Mouse (Mus musculus): ENCODE results near the gene Nkiras2. TPM values are rescaled to one million over a fixed set of nuclear protein-coding genes. Genes with fewer than 3 reads are reported as not detected.
"Not testable (repeated sequence)": the region's sequence is repeated elsewhere in the genome, so short reads cannot be mapped to it uniquely, and the experiment has no call there.

The Nkiras2 gene
- polyA plus RNA-seq, 3 experiments from 2014 or later = 24.1 to 32.6 (median 27.2) TPM

DNA sequence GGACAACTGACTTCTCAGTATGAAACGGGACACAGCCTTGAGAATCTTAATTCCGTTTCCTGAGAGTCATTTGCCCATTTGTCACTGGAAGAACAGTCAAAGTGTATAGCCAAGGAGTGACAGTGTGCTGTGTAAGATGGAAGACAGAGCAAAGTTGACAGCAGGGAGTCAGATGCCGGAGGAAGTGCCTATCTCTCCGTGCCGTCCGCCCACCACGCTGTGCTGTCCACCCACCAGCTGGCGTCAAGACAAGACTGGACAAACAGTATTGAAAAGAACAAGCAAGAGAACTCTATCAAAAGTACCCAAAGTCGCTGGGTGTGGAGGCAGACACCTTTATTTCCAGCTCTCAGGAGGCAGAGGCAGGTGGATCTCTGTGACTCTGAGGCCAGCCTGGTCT lies 15.9 kb upstream of the Nkiras2 start:
- no peak for ATAC-seq

DNA sequence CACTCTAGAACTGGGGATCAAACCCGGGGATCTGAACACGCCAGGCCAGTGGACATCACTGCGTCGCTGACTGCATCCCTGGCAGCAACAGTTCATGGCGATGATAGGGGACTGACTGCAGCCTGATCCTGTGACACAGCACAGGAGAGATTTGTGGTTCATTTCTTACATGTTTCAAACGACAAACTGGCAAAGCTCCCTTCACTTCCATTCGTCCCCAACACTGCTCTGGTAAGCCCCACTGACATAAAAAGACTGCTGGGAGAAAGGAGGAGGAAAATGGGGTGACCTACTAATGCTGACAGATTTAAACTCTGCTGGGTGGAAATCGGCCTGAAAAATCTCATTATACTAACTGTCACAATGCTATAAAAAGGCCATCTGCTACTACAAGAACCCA lies 15.2 kb upstream of the Nkiras2 start:
- no peak for ATAC-seq

DNA sequence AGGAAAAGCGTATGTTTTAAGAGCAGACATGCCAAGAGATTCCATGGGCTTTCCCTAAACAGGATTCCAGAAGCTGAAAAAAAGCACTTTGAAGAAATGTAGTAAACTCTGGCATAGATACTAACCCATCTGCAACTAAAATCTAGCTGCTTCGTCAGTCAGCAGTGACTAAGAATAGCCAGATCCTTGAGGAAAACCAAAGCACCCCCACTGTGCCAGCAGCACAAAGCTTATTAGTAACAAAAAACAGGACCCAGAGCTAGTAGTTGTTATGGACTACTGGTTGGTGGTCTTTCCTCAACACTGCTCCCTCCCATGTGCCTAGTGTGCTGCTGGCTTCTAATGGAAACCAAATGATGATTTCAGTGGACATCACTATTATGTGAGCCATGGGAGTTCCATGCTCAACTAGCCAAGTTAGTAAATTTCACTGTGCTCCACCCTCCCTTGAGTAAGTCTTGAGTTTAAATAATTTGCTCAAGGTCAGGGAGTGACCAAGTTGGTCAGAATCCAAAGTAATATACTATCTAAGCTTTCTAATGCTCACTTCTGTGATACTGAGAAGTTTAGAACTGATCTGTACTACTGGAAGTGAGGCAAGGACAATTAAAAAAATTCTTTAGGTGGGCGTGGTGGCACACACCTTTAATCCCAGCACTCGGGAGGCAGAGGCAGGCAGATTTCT lies 14.6 kb upstream of the Nkiras2 start:
- ATAC-seq = no peak

DNA sequence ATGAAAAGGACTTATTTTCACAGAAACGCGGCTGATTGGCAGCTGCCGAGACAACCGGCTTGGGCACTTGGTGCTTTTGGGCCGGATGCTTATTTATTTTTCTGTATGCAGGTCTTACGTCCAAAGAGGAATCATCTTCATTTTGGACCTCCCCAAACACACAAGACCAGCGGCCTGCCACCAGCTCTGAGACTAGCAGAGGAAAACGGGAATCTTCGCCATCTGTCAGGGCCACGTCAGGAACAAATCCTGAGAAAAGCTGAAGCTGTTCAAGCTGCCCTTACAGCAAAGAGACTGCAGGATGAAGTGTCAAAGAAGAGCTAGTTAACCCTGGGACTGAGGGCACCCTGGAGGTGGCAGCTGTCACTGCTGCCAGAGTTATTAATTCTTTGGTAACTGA lies 13.6 kb upstream of the Nkiras2 start:
- ATAC-seq = no peak

DNA sequence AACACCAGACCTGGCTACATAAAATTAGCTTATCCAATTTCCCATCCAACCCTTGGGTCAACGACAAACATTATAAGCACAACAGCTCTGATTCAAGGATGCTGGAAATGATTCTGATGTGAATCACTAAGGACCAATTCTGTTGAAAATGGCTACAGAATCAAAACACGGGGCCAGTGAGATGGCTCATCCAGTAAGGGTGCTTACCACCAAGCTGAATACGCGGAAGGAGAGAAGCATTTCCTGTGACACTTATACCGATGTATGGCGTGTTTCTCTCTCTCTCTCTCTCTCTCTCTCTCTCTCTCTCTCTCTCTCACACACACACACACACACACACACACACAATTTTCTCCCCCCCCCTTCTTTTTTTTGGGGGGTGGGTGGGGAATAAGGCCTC lies 11.9 kb upstream of the Nkiras2 start:
- peak; percentile 25 for ATAC-seq

DNA sequence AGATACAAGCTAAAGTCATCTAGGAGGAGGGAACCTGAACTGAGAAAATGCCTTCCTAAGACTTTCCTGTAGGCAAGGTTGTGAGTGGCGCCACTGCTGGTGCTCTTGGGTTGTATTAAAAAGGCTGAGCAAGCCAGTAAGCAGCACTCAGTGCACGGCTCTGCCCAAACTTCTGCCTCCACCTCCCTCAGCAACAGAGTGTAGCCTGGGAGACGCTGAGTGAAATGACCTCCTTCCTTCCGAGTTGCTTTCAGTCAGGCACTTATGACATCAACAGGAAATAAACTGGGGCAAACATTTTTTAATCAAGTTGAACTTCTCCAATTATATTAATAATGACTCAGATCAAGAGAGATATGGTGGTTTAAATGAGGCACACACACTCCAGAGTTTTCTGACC lies 10.2 kb upstream of the Nkiras2 start:
- peak; percentile 92 for ATAC-seq

DNA sequence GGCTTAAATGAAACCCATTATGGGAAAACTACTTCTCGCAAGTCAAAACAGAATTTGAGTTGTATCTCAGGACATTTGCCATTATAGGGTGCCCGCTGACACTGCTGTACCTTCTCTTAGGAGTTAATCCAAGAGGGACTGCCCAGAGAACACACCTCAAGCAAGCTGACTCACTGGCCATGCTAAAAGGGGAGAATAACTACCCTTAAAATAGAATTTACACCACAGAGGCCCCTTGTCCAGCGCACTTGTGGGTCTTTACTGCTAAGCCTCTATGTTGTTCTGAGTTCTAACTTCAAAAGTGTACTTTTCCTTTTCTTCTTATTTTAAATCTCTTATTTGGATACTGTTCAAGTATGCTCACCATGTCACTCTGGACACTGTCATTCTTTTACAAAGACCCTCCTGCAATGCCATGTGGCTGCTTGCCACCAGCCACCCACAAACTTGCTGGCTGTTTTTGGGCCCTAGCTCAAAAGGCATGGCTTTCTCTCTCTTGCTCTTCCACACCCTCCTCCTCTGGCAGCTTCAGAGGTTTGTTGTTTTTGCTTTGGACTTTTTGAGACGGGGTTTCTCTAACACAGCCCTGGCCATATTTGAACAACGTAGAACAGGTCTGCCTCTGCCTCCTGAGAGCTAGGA lies 9.6 kb upstream of the Nkiras2 start:
- no peak for ATAC-seq

DNA sequence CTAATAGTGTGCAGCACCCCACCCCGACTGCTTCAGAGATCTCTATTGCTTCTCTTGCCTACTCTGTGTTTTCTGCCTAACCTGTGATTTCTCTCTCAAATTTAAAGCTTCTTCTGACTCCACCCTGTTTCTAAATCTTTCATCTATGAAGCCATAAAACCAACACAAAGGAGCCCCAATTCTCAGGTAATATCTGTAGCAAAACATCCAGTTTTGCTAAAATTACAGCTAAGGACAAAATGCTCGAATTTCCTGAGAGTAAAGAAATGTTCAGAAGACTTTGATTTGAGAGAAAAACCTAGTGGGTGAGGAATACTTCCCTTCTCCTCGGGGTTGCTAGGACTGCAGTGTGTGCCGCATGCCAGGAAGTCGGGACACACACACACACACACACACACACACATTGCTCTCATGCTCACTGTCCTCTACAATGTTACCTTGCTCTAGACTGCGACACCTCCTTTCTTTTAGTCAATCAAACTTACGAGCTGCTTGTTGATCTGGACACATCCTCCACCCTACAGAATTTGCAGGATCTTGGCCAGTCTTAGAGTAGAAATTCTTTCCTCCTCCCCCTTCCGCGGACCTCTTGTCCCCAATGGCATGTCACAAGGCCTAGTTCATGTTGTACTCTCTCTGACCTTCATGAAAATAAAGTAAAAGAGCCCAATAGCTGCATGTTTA lies 8.9 kb upstream of the Nkiras2 start:
- peak; percentile 34 for ATAC-seq

DNA sequence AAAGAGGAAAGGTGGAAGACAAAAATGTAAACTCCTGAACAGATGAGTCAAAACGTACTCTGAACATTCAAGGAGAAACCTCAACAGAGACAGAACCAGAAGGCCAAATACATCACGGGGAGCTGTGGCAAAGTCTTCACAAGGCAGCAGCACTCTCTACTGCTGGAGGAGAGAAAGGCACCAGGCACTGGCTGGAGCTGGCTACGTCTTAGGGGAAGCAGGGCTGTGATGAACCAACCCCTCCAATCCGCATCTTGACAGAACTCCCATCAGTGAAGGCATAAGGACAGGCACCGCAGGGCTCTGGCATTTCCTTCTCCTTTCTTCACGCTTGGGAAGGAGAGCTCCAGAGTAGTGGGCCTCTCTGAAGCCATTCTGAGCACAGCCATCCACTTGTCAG lies 7.4 kb upstream of the Nkiras2 start:
- ATAC-seq = no peak

DNA sequence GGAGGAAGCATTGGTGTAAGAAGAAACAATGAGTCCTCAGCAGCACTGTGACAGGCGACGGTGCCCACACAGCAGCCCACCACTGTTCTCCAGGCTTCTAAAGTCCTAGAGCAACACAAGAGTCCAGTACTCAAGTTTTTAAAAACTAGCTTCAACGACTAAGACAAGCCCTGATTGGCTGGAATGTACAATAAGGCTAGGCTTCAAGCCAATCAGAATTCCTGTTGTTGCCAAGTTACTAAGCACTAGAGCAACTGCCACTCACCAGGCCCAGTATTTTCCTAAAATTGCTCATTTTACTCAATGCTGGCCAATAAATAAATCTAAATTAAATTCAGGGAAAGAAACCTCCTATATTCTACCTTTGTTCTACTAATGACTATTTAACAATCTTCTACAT lies 5.8 kb upstream of the Nkiras2 start:
- ATAC-seq = no peak

DNA sequence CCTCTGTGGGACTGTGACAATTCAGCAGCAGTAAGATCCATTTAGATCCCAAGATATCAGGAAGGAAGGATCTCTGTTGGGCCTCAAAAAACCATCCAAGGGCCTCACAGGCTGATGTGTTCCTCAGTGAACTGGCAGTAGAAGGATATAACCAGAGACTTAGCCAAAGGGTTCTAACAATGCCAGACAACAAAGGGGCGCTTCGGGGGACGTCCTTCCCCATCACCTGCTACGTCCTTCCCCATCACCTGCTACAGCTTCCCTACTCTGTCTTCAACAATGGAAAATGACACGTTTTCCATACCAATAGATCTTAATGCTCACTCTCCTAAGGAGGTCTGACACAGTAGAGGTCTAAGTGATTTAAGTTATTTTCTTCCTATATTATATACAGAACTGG lies 2.7 kb upstream of the Nkiras2 start:
- ATAC-seq = no peak

DNA sequence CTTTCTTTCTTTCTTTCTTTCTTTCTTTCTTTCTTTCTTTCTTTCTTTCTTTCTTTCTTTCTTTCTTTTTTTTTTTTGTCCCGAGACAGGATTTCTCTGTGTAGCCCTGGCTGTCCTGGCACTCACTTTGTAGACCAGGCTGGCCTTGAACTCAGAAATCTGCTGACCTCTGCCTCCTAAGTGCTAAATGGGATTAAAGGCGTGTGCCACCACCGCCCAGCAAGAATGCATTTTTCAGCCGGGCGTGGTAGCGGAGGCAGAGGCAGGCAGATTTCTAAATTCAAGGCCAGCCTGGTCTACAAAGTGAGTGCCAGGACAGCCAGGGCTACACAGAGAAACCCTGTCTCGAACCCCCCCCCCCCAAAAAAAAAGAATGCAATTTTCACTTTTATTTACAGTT lies 2.2 kb upstream of the Nkiras2 start:
- not testable (repeated sequence) for ATAC-seq

DNA sequence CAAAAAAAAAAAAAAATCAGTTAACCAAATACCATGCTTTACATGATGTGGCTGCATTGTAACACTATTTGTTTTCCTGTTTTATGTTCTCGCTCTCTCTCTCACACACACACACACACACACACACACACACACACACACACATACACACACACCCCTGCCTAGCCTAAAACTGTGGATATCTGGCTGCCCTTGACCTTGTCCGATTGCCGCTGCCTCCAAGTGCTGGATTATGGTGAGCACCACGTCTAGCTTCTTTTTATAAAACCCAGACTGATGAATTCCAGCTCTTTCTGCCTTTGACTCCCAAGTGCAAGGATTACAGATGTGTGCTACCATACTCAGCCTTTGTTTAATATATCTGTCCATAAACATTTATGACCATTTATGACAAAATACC lies 1.6 kb upstream of the Nkiras2 start:
- no peak for ATAC-seq

DNA sequence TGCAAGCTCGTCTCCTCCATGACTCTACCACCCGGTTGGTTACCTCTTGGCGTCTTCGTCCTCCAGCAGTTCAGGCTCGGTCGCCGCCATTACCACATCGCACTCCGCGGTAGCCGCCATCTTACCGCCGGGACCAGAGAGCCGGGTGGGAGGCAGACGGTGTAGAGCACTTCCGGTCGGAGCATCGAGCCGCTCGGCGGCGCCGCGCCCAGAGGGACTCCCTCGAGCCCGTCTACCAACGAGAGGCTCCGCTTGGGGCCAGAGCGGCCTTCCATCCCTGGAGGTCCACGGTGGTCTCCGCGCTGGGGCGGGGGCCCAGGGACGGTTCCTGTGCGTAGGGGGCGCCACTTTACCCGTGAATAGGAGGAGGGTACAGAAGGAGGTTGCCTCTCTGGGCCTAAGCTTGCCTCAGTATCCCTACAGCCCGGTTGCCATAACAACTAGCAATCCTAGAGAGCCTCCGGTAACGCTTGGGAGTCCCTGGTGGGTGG lies 486 bp downstream of the Nkiras2 start:
- ATAC-seq = peak; percentile 87

DNA sequence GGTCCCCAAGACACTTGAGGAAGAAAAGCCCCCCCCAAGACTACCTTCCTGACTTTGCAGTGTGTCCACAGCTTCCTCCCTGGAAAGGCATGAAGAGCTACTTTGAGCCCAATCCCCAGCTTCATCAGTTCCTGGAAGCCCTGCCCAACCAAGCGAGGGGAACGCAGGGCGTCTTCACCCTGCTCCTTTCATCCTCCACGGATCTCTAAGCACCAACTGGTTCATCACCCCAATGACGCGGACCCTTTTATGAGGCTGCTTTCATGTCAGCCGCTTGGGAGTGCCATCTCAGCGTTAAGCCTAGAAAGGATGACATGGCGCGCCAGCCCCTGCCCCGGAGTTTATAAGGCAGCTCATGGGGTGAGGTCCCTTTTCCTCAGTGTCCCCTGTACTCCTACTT lies 938 bp downstream of the Nkiras2 start, which contains the start of gene Dnajc7:
Gene Dnajc7 (minus strand): TSS at position 187 of the 400 bp plus-strand sequence.
- ATAC-seq = peak; percentile 16

DNA sequence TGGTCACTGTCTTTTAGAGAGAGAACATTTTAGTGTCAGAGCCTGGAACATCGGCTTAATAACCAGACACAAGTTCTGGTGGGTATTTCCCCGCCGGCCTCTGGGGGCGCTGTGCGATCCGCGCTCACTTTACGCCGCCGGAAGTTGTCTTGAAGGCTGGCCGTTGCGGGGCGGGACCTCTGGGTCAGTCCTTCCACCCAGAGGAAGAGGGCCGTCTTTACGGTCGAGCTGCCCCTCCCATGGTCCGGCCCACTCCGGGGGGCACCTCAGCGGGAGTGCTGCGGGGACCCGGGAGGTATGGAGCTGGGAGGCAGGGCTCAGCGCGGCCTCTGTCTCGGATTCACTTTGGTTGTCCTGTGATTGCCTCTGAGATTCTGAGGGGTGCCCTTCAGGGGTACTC lies 3.7 kb downstream of the Nkiras2 start:
- ATAC-seq = peak; percentile 52

DNA sequence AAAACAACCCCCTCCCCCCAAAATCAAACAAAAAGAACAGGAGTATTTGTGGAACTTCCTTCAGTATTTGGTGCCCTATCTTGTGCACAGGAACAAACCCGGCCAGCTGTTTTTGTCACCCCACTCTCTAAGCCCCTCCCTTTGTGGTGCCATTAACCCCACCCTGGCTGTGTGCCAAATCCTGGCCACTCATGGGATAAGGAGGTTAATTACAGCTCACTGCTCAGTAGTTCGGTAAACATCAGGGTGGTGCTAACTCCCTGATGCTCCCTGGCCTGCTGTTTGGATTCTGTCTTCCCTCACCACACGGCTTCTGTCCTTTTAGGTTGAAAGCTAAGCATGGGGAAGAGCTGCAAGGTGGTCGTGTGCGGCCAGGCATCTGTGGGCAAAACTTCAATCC lies 4.8 kb downstream of the Nkiras2 start:
- no peak for ATAC-seq

DNA sequence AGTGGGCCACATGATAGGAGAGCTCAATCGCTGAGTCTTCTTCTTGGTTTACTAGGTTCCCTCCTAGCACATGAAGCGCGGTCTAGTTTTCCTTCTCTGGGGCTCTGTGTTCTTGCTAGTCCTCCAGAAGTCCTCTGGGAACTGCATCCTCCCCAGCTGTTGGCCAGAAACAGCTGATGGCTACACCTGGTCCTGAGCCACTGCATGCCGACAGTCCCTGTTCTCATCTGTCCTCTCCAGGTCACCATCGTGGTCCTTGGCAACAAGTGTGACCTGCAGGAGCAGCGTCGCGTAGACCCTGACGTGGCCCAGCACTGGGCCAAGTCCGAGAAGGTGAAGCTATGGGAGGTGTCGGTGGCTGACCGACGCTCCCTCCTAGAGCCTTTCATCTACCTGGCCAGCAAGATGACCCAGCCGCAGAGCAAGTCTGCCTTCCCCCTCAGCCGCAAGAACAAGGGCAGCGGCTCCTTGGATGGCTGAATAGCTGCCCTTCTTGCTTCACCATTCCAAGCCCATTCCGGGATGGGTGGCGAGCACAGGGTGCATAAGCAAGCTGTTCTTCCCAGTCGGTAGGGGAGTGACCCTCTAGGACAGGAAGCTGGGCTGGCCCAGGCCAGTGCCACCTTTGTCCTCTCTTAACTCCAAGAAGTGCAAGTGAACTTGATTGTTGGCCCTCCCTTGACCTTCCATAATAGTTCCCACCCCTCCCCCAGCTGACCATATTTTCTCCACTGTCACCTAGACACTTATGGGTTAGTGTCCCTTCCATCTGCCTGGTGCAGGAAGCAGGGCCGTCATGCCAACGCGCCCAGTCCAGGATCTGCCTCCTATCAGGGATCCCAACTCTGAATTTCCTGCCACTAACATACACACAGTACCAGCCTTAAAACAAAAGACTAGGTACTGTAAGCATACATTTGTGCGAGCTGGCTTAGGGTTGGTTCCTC lies 7.0 kb downstream of the Nkiras2 start:
- ATAC-seq = no peak

DNA sequence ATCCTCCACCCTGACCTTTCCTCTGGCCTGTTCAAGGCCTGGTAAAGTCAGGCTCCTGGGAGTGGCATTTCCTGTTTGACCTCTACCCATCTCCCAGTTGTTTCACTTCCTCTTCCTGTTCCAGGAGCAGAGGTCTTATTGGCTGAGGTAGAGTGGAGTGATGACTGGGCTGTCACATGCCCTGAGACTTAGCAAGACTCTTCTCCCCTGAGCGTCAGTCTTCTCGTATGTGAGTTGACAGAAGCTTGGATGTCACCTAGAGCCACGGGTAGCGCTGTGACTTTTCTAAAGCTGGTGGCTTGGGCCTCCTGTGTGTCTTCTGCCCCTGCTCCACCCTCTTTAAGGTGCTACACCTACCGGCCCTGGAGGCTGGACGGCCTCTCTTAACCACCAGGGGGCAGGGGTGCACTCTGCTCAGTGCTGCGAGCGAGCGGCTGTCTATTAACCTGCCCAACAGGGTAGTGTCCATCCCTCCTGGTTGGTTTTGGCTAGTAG lies 7.7 kb downstream of the Nkiras2 start:
- ATAC-seq = peak; percentile 53

DNA sequence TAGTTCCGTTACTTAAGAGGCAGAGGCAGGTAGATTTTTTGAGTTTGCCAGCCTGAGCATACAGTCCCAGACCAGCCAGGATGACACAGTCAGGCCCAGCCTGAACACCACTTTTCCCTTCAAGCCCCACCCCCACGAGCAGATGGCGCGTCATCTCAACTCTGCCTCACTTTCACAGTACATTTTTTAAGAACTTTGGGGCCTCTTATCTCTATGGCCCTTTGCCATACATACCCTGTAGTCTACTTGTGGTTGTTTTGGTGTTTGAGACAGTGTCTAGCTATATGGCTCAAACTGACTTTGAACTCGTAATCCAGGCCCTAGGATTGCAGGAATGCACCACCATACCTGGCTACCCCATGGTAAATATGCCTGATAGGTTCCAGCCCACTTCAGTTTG lies 9.0 kb downstream of the Nkiras2 start:
- no peak for ATAC-seq

DNA sequence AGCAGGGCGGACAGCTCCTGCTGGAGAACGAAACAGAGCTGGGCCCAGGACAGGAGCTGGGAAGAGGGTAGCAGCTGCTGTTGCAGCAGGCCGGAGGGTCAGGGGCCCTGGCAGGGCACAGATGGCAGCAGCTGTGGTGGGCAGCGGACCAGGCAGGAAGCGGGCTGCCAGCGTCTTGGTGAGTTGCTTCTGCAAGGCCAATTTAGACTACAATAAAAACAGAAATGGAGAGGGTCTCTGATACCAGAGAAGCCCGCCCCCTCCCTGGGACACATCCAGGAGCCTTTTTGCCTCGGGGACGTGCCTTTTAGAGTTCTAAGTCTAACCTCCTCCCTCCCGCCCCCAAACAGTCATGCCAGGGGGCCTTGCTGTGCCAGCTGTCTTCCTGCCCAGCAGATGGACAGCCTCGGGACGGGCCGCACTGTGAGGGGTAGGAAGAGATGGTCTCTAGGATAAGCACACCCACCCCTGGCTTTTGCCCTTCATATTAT lies 9.9 kb downstream of the Nkiras2 start:
- ATAC-seq = no peak

DNA sequence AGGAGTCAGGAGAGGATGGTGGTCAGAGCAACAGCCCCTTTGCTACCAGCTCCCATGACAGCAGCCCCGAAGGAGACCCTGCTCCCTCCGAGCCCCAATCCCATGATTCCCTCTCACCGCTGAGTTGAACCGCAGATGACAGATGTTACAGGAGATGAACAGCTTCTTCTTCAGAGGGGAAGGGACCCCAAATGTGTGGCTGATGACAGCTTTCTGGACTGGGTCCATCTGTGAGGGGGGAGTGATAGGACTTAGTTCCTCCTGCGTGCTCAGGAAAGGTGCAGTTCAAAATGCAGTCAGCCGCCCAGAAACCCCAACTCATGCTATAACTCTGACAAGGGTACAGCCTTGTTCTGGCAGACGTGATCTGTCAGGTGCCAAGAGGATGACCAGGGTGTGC lies 15.5 kb downstream of the Nkiras2 start:
- ATAC-seq = no peak
